Mouse (Mus musculus): ENCODE data around the gene Dctn1.

Gene Dctn1

DNA sequence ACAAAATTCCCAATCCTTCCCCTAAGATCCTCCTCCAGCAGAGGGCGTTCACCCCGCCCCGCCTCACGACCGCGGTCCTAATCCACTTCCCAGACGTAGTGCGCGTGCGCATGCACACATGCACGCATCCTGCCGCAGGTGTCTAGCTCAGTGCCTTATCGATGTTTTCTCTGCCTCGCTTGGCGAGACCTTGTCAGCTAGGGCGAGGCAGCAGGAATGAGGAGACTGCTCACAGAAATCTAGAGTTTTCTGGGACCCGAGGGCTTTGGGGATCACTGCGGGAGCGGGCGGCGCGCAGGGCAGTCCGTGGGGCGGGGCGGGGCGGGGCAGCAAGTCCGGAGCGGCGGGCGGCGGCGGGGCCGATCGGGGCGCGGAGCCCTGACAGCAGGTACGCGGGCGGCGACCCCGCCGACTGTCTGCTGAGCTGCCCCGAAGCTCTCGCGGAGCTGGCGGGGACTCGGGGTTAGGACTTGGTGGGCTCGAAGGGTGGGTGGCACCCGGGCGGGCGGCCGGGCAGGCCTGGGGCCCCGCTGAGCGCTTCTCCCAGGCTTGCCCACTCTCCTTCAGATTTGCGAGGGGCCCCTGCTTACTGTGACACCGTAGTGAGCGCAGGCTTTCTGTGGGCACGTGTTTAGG, at the start of gene Dctn1:
TSS of gene Dctn1 (plus strand) at position 314 of the 636 bp plus-strand sequence.
- DNase-seq = peak; percentile 96

DNA sequence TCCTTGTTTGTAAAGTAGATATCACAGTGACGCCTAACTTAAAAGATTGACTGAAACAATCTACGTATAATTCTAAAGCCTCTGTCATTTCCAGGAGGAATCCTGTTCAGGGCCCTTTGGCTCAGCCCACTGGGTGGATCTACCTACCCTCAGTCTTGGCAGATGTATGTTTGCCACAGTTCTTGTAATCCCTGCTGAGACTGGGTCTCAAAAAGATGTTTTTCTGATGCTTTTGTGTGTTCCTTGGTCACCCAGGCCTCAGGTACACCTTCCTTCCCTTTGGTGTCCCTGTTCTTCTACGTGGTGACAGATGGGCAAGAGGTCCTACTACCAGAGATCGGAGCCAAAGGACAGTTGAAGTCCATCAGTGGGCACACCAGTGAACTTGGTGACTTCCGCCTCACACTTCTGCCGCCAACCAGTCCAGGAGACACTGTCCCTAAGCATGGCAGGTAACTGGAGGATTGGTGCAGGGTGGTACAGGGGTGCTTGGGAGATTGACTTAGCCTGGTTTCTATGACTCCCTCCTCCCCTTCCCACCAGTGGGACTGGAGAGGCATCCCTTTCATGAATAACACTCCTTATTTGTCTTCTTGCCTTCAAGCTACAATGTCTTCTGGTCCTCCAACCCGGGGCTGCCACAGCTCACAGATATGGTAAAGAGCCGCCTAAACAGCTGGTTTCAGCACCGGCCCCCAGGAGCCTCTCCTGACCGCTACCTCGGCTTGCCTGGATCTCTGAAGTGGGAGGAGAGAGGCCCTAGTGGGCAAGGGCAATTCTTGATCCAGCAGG, 49.2 kb upstream of the Dctn1 start:
- DNase-seq = no peak

DNA sequence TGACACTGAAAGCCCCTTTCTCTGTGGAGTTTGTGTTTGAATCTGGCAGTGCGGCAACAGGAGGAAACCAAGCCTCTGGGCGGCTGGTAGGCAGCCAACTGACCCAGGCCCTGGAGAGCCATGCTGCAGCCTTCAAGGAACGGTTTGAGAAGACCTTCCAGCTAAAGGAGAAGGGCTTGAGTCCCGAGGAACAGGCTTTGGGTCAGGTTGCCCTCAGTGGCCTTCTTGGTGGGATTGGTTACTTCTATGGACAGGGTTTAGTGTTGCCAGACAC, 48.6 kb upstream of the Dctn1 start:
- DNase-seq = no peak

DNA sequence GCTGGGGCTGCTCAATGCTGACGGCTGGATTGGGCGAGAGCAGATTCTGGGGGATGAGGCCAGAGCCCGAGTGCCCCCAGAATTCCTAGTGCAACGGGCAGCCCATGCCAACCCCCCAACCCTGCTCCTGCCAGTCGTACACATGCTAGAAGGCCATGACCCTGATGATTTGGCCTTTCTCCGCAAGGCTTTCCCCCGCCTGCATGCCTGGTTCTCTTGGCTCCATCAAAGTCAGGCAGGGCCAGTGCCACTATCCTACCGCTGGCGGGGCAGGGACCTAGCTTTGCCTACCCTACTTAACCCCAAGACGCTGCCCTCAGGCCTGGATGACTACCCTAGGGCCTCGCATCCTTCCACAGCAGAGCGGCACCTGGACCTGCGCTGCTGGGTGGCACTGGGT, 48.1 kb upstream of the Dctn1 start:
- no peak for DNase-seq

DNA sequence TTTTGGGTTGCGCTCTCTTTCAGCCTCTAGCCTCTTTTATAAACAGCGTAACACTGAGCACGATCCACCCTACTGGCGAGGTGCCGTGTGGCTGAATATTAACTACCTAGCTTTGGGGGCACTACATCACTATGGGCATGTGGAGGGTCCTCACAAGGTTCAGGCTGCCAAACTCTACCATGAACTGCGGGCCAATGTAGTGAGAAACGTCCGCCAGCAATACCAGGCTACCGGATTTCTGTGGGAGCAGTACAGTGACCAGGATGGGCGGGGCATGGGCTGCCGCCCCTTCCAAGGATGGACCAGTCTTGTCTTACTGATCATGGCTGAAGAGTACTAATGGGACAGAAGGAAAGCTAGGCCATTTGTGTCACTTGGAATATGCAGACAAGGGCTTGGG, 47.4 kb upstream of the Dctn1 start:
- DNase-seq = no peak

DNA sequence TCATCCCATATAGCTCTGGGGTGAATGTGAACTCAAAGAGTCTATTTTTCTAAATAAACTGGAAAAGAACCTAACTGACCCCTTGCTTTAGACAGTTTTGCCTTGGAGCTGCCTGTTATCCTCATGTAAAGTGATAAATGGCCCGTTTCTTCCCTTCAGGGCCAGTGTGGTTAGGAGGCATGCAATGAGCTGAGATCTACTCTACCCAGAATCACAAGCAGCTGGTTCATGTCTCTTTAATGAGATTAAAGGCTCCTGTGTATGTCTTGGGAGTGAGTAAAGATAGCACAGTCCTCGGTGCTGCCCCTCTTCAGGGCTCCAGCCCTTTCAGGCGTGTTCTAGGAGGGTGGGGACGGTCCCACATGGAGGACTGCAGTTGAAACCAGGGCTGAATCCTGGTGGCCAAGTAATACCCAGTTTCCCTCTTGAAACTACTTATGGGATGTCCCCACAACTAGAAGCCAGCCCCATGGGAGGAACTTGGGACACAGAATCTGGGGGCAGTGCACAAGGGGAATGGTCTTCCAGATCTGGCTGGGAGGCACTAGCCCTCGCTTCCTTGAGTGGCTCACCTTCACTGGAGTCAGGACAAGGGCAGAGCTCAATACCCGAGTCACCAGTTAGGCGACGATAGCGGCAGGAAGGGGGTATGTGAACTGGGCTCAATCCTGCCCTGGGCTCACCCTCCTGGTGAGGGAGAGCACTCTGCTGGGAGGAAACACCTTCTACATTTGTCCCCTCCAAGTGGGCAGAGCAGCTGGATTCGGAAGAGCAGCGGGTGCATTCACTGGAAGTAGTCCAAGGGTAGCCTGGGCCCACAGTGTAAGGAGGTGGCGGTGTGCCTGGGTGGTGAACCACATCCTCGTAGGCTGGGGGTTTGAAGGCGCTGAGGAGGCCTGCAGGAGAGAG, 46.6 kb upstream of the Dctn1 start:
- DNase-seq = no peak

DNA sequence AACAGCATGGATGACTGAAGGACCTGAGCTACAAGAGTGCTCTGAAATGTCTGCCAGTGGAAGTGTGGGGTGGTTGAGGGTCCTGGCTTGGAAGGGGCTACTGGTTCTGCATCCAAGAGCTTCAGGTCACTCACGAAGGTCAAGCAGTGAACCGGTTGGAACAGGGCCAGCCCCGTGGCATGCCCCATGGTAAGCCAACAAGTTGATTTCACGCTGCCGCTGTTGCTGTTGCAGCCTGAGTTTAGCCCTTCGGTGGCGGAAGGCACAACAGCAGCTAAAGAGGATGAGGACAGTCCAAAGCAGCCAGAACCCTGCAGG, 46.0 kb upstream of the Dctn1 start:
- peak; percentile 50 for DNase-seq

DNA sequence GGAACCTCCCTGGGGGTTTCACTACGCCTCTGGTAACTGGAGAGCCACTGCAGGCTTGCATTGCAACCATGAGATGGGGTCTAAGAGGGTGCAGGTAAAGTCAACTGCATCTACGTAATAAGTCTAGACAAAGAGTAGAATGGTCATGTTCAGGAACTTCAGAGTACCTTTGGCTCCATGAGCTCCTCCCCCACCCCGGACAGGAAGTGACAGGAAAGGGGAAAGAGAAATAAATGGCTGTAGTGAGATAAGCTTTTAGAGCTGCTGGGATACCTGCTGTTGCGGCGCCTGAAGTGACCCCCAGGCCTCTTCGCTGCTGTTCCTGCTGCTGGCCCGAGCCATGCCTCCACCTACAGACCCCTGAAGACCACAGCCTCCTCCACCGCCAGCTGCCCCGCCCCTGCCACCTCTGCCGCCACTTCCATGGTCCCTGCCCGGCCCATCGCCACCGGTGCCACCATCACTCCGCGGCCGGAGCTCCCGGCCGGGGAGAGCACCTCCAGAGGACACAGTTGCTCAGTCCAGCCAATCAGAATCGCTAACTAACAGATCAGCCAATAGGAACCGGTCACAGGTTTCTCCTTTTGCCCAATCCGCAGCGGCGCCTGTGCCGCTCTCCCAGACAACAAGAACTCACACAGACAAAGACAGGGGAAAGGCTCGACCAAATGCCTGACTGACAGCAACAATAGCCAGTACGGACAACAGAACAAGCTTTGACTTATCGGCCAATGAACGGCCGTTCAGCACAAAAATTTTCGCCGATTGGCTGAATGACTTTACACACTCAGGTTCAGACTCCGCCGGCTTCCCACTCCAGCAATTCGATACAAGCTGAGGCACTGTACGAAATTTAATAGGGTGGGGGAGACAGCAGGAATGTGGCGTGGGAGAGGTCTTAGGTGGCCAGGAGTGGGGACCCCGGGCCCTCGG, 44.5 kb upstream of the Dctn1 start, which contains the start of gene Wbp1:
TSS of gene Wbp1 (minus strand) at position 630 of the 933 bp plus-strand sequence.
- DNase-seq = peak; percentile 93

DNA sequence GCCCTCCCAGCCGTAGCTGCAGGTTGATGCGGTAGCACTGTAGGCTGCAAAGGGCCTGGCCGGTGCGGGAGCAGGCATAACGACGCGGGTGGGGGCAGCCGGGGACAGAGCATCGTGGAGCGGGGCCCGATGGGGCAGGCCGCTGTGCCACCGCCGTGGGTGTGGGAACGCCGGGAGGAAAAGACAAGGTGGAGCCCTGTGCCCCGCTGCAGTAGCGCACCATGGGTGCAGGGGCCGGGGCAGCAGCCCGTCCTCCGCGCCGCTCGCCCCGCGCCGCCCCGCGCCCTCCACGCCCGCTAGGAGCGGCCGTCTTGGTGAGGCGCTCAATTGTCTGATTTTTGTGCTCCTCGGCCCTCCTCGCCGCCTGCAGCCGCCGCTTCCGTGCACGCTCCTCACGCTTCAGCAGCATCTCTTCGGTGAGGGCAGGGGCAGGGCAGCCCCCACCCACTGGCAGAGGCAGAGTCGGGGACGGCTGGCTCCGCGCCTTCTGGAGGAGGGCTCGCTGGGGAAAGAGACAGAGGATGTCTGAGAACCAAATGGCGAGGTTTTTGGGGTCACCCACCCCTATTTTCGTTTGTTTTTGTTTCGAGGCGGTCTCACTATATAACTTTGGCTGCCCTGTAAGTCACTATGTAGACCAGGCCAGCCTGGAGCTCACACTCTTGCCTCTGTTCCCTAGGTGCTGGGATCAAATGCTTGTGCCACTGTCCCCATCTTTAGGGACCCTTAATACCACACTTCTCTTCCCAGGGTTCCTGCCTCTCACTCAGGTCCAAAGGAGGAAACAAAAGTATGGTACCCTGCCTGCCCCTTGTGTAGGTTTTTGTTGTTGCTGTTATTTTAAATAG, 43.6 kb upstream of the Dctn1 start:
- peak; percentile 34 for DNase-seq

DNA sequence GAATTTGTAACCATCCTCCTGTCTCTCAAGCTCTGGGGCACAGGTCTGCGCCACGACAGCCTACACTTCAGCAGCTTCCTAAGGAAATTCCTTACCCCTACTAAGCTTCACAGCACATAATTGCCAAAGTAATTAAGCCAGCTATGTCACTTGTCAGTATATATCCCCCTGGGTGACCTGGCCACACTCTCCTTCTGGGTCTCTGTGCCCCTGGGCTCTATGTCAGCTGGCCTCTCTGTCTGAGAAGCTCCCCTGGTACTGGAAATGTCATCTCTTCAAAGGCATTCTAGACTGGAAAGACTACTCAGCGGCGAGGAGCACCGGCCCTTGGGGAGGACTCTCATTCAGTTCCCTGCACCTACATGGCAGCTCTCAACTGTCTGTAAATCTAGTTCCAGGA, 42.8 kb upstream of the Dctn1 start:
- no peak for DNase-seq

DNA sequence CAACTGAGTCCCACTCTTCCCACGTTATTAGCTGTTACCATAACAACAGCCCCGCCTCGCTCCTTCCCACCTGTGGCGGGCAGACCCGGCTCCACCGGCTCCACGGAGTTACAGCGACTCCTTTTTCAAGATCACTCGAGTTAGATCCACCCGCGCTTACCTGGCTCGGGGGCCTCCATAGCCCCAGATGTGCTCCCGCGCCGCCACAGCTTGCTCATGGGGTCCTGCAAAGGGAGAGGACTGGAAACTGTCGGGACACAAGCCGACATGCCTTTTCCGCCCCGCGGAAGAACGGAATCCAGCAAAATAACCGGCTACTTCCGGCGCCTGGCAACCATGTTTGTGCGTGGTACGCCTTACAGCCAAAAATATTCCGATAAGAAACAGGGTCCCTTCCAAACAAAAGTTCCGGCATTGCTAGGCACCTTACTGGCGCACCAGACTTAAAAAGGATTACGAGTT, 40.8 kb upstream of the Dctn1 start:
- DNase-seq = peak; percentile 87

DNA sequence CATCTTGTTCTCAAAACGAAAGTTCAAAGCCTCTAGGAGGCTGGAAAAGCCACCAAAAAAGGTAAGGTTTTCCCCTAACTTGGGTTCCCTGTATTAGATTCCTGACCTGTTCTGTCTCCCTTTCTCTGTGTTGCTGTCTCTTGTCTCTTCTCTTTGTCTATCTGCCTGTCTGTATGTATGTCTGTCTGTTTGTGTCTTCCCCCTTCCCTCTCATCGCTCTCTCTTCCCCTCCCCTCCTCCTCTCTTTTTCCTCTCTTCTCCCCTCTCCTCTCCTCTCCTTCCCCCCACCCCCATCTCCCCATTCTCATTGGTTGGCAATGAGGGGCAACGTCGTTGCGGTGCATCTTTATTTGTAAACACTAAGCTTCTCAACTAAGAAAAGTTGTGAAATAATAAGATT, 40.4 kb upstream of the Dctn1 start, which contains the start of gene Ino80b:
TSS of gene Ino80b (minus strand) at position 101 of the 400 bp plus-strand sequence.
- no peak for DNase-seq

DNA sequence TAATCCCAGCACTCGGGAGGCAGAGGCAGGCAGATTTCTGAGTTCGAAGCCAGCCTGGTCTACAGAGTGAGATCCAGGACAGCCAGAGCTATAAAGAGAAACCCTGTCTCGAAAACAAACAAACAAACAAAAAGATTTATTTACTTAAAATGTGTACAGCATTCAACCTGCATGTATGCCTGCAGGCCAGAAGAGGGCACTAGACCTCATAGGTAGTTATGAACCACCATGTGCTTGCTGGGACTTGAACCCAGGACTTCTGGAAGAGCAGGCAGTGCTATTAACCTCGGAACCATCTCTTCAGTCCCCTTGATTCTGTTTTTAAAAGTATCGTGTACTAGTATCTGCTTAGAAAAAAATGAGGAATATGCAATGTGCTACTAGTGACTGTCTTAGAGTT, 38.3 kb upstream of the Dctn1 start:
- DNase-seq = no peak

DNA sequence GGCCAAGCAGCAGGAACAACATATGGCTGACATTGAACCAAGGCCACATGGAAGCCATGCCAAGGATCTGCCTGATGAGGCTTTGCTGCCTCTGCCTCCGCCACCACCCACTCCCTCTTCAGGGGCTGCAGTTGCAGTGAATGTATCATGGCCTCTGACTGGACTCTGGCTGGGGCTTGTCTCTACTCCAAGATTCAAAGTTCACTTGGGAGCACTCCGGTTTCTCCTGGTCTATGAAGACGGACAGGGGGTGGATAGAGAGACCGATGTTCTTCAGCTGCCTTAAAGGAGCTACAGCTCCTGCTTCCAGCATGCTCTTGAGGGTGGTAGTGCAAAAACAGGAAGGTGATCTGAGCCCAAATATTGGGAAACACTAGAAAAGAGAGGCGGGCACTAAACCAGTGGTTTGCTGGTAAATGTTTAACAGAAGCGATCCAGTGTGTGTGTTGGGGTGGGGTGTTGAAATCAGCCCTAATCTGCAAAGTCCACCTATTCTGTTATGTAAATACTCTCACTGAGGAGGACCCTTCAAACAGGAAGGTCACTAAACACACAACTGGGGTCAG, 34.2 kb upstream of the Dctn1 start:
- DNase-seq = no peak

DNA sequence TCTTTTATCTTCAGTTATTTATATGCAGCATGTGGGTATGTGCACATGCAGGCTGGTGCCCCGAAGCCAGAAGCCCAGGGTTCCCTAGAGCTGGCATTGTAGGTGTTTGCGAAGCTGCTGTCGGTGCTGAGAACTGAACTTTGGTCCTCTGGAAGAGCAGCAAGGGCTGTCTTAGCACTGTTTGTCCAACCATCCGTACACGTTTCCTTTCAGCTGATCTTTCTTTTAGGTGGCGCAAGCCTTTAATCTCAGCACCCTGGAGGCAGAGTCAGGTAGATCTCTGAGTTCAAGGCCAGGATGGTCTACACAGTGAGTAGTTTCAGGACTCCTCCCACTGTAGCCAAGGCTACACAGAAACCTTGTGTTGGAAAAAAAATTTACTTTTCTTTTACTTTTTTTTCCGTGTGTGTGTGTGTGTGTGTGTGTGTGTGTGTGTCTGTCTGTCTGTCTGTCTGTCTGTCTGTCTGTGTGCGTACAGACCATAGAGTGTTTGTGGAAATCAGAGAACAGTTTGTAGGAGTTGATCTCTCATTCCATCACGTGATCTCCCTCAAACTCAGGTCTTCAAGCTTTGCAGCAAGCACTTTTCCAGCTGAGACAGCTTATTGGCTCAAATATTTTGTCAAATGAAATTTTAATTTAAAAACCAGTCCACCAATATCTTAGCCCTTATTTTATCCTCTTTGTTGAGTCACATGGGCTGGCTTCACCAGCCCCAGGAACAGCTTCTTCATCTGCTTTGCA, 33.4 kb upstream of the Dctn1 start:
- DNase-seq = no peak

DNA sequence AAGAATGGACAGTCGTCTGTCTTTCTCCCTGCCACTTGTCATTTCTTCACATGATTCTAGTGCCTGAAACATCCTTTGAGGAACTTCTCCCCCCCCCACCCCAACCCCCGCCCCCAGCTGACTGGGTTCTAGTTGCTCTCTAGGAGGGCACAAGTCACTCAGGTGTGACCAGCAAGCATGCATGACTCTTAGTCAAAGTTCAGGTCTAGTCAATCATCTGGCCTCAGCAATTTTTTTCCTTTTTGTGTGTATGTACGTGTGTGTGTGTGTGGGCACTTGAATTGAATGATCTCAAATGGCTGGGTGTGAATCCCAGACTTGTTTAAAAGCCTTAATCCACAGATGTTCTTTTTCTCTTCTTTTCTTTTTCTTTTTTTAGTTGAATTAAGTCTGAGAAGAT, 31.5 kb upstream of the Dctn1 start:
- DNase-seq = no peak

DNA sequence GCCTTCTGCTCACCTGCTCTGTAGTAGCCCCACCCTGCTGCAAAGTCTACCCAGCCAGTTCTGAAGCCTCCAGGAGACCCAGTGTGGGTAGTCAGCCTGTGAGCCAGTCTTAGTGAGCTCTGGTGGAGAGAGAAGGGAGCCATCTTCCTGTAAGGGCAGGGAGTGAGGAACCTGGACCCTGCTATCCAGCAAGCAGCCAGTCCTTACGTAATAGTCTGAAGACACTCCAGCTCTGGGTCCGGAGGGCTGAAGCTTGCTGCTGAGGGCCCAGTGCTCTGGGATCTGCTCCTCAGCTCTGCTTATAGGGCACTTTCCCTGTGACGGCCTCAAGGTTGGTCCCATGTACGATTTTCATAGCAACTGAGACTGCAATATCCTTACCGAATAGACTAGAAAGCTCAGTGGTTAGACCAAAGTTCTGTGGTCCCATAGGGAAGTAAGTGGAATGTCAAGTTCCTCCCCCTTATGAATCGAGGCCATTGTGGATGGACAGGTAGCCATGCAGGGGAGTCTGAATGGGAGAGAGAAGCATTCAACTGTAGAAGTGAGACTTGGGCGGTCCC, 30.7 kb upstream of the Dctn1 start, which contains the start of gene Rtkn:
TSS of gene Rtkn (plus strand) at position 513 of the 563 bp plus-strand sequence.
- no peak for DNase-seq

DNA sequence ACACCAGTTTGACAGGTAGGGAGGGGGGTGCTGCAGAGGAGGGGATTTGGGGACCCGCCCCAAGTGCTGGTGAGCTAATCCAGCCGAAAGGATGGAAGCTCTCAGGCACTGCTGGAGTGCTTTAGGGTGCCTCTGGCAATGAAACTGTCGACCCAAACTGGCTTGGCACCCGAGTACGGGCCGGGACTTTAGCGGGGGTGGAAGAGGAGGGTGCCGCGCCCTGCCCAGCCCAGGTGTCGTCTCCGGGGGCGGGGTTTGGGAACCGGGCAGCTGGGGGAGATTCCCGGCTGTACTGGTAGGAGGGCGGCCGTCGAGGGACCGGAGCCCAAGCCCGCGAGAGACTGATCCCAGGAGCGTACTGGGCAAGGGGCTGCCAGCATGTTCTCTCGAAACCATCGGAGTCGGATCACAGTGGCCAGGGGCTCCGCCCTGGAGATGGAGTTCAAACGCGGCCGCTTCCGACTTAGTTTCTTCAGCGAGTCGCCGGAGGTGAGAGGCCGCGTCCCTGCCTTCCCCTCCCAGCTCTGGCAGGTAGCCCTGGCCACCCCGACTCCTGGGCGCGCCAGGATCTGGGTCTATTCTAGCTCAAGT, 30.1 kb upstream of the Dctn1 start:
- no peak for DNase-seq

DNA sequence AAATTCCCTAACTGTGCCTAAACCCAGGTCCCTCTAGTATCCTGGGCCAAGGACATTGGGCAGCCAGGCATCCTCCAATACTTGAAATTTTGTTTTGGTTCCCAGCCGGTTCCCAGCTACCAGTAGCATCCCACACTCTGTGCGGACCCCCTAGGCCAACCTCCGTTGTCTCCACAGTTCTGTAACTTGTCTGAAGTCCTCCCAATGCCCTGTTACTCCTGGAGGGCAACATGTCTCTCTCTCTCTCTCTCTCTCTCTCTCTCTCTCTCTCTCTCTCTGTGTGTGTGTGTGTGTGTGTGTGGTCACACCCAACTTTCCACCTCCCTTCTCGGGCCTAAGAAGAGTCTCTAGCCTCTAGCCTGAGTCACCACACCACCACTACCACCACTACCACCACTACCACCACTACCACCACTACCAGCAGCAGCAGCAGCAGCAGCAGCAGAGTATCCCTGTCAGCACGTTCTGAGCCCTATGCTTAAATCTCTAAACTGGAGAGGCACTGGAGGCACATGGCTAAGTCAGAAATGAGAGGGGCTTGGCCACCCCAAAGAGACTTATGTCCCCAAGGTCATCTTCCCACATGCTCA, 29.3 kb upstream of the Dctn1 start:
- no peak for DNase-seq
